Mouse (Mus musculus): ENCODE measurements around the gene Ndrg2.
"Not testable (repeated sequence)": the region's sequence is repeated elsewhere in the genome, so short reads cannot be mapped to it uniquely, and the experiment has no call there.

- not testable (repeated sequence) for TF ChIP-seq CTCF (IDR thresholded peaks at IDR 0.05; ENCODE audit: low read depth, low read length); TAL1 (conservative IDR thresholded peaks at IDR 0.05; ENCODE audit: low read depth, low read length)
Observed at GRCm38 (mm10) chr14:51855280-51855679, 58.7 kb downstream of the Ndrg2 start.

All from G1E (cell line).